Mouse (Mus musculus): ENCODE measurements around the gene Tbc1d5. TPM values are rescaled to one million over a fixed set of nuclear protein-coding genes. Genes with fewer than 3 reads are reported as not detected.

Gene Tbc1d5
- polyA plus RNA-seq, 1 experiment from 2014 or later = 4.6 TPM

DNA sequence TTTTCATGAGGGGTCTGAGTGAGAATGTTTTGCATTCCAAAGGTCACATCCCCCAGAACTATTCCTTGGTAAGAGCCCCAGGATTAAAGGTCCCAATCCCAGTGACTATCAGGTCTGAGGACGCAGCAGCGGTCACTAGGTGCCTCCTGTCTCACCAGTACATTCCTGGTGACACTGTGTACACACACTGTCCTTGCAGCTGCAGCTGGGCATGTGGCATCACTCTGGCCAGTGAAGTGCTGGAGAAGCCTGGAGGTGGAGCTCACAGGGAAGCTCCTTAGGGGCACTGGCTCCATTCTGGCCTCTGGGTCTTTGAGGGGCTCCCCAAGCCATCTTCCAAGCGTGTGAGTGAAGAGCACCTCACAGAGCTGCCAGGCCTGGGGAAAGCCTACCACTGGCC is 427.2 kb downstream of the Tbc1d5 start:
- Histone ChIP-seq H3K27ac (ENCODE audit: low read depth, low read length) (no peak overlapping the region), H3K9me3 (ENCODE audit: control insufficient read depth) (no peaks in the 10 kb centered on the region), H3K4me3 (ENCODE audit: low read depth, low read length) (no peak overlapping the region), H3K36me3 (ENCODE audit: control insufficient read depth, insufficient read depth) (peaks cover 9% of the 10 kb centered on the region), H3K4me1 (replicated peaks; ENCODE audit: control insufficient read depth, insufficient read depth, low read length) (no peaks in the 10 kb centered on the region), H3K4me2 (replicated peaks; ENCODE audit: low read depth) (no peak overlapping the region), H3K27me3 (replicated peaks; ENCODE audit: control insufficient read depth, insufficient read depth, low read length) (no peaks in the 10 kb centered on the region), H3K9ac (ENCODE audit: low read depth, low read length) (no peak overlapping the region)
- no peak for ATAC-seq
- no peak for TF ChIP-seq CTCF (IDR thresholded peaks at IDR 0.05; ENCODE audit: low read depth)
- WGBS = 92% methylated on average over 3 of the region's 3 CpGs

DNA sequence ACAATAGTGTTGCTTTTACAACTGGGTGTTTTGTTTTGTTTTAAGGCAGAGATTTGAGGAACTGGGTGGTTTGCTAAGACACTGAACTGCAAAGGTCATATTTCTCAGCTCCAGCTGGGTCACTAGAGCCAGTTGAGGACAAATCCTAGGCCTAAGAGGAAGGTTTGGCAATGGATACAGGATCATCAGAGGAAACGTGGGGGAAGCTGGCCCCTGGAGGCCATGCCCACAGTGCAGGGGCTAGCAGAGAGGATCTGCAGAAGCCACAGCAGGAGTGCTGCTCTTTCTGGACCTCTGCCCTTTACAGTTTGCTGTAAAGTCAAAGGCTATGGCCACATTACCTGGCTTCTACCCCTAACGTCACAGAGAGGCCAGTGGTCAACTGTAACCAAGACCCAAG is 428.3 kb downstream of the Tbc1d5 start:
- H3K4me3 ChIP-seq (ENCODE audit: low read depth, low read length) = no peak overlapping the region
- H3K4me2 ChIP-seq (replicated peaks; ENCODE audit: low read depth) = no peak overlapping the region
- no peak overlapping the region for H3K27ac ChIP-seq (ENCODE audit: low read depth, low read length)
- no peak overlapping the region for H3K9ac ChIP-seq (ENCODE audit: low read depth, low read length)
- no peaks in the 10 kb centered on the region for H3K9me3 ChIP-seq (ENCODE audit: control insufficient read depth)
- H3K4me1 ChIP-seq (replicated peaks; ENCODE audit: control insufficient read depth, insufficient read depth, low read length) = no peaks in the 10 kb centered on the region
- no peak for TF ChIP-seq CTCF (IDR thresholded peaks at IDR 0.05; ENCODE audit: low read depth)
- H3K27me3 ChIP-seq (replicated peaks; ENCODE audit: control insufficient read depth, insufficient read depth, low read length) = no peaks in the 10 kb centered on the region
- 75% methylated on average over 2 of the region's 2 CpGs for WGBS
- no peak for ATAC-seq
- H3K36me3 ChIP-seq (ENCODE audit: control insufficient read depth, insufficient read depth) = peaks cover 9% of the 10 kb centered on the region

DNA sequence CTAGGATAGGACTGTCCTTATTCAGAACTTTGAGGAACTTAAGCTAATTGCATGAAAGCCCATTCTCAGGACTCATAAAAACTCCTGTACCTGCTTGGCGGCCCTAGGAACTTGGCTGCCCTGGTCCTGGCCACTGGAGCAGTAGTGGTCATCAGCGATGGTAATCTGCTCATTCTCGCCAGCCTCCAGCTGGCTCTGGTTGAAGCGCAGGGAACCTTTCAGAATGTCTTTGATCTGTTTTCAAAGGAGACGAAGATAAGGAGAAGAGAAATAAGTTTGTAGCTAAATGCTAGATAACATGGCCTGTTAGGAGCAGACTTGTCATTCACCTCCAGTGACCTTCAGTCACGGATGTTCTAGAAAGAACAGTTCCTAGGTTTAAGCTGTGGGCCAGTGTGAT is 437.8 kb downstream of the Tbc1d5 start:
- no peaks in the 10 kb centered on the region for H3K9me3 ChIP-seq (ENCODE audit: control insufficient read depth)
- TF ChIP-seq CTCF (IDR thresholded peaks at IDR 0.05; ENCODE audit: low read depth) = no peak
- no peak overlapping the region for H3K9ac ChIP-seq (ENCODE audit: low read depth, low read length)
- no peak overlapping the region for H3K4me2 ChIP-seq (replicated peaks; ENCODE audit: low read depth)
- WGBS = 83% methylated on average over 6 of the region's 6 CpGs
- peaks cover 15% of the 10 kb centered on the region; the same call in 1 of the 2 replicates for H3K36me3 ChIP-seq (ENCODE audit: control insufficient read depth, insufficient read depth)
- no peak for ATAC-seq
- no peaks in the 10 kb centered on the region for H3K4me1 ChIP-seq (replicated peaks; ENCODE audit: control insufficient read depth, insufficient read depth, low read length)
- H3K27ac ChIP-seq (ENCODE audit: low read depth, low read length) = no peak overlapping the region
- no peaks in the 10 kb centered on the region for H3K27me3 ChIP-seq (replicated peaks; ENCODE audit: control insufficient read depth, insufficient read depth, low read length)
- H3K4me3 ChIP-seq (ENCODE audit: low read depth, low read length) = no peak overlapping the region

DNA sequence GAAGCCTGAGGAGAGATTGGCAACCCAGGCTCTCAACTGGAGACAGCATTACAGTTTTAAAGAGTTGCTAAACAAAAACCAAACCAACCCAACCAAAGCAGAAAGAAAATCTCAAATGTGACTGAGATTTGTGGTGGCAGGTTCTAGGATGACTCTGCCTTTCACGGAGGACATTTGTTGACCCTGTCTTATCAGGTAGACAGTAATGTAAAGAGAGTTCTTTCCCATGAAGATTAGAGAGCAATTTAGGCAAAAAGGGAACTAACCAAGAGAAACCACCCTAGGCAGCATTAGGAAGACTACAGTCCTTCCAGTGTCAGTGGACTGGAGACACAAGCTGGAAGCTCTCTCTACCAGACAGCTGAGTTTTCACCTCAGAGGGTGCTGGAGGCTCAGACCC is 438.3 kb downstream of the Tbc1d5 start:
- Histone ChIP-seq H3K9me3 (ENCODE audit: control insufficient read depth) (no peaks in the 10 kb centered on the region), H3K36me3 (ENCODE audit: control insufficient read depth, insufficient read depth) (peaks cover 18% of the 10 kb centered on the region; the same call in 1 of the 2 replicates), H3K4me1 (replicated peaks; ENCODE audit: control insufficient read depth, insufficient read depth, low read length) (no peaks in the 10 kb centered on the region), H3K27ac (ENCODE audit: low read depth, low read length) (no peak overlapping the region), H3K4me3 (ENCODE audit: low read depth, low read length) (no peak overlapping the region), H3K4me2 (replicated peaks; ENCODE audit: low read depth) (no peak overlapping the region), H3K27me3 (replicated peaks; ENCODE audit: control insufficient read depth, insufficient read depth, low read length) (no peaks in the 10 kb centered on the region), H3K9ac (ENCODE audit: low read depth, low read length) (no peak overlapping the region)
- WGBS = 24% methylated on average over 1 of the region's 1 CpGs
- TF ChIP-seq CTCF (IDR thresholded peaks at IDR 0.05; ENCODE audit: low read depth) = no peak
- no peak for ATAC-seq

DNA sequence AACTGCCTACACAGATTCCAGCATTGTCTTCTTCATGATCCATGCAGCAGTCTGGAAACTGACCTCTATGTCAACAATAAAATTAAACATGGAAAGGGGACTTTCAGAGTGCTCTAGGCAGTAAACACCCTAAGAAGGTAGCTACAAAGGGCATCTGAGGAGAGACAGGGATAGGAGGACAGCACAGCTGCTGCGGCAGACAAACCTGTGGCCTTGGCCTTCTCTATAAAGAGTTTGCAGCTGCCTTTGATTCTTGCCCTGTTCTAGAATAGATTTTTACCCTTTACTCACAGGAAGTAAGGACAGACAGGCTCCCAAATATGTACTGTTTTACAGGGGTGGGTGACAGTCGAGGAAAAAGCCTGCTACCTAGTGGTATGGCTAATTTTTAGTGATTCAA is 440.7 kb downstream of the Tbc1d5 start:
- Histone ChIP-seq H3K4me3 (ENCODE audit: low read depth, low read length) (no peak overlapping the region), H3K4me1 (replicated peaks; ENCODE audit: control insufficient read depth, insufficient read depth, low read length) (no peaks in the 10 kb centered on the region), H3K27me3 (replicated peaks; ENCODE audit: control insufficient read depth, insufficient read depth, low read length) (no peaks in the 10 kb centered on the region), H3K9ac (ENCODE audit: low read depth, low read length) (no peak overlapping the region), H3K4me2 (replicated peaks; ENCODE audit: low read depth) (no peak overlapping the region), H3K9me3 (ENCODE audit: control insufficient read depth) (no peaks in the 10 kb centered on the region), H3K27ac (ENCODE audit: low read depth, low read length) (no peak overlapping the region), H3K36me3 (ENCODE audit: control insufficient read depth, insufficient read depth) (peaks cover 34% of the 10 kb centered on the region)
- no peak for ATAC-seq
- 82% methylated on average over 2 of the region's 2 CpGs for WGBS
- no peak for TF ChIP-seq CTCF (IDR thresholded peaks at IDR 0.05; ENCODE audit: low read depth)

DNA sequence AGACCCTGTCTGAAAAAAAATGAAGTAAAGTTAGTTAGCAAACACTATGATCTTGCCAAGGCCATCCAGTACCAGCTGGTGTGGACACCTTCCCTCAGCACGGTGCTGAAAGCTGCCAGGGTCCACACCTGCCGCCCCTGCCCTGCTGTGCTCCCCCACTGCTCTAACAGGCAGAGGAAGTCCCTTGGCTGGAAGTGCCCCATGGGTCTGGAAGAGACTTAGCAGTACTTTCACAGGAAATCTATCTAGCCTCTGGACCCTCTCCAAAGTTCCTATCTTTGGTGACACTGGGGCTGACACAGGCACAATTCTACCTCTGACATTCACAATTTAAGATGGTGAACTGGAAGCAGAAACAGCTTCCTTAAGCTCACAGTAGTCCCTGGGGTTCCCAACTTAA is 442.1 kb downstream of the Tbc1d5 start:
- Histone ChIP-seq H3K27ac (ENCODE audit: low read depth, low read length) (no peak overlapping the region), H3K4me3 (ENCODE audit: low read depth, low read length) (no peak overlapping the region), H3K4me2 (replicated peaks; ENCODE audit: low read depth) (no peak overlapping the region), H3K4me1 (replicated peaks; ENCODE audit: control insufficient read depth, insufficient read depth, low read length) (no peaks in the 10 kb centered on the region), H3K9me3 (ENCODE audit: control insufficient read depth) (no peaks in the 10 kb centered on the region), H3K36me3 (ENCODE audit: control insufficient read depth, insufficient read depth) (peaks cover 34% of the 10 kb centered on the region), H3K27me3 (replicated peaks; ENCODE audit: control insufficient read depth, insufficient read depth, low read length) (no peaks in the 10 kb centered on the region), H3K9ac (ENCODE audit: low read depth, low read length) (no peak overlapping the region)
- no peak for TF ChIP-seq CTCF (IDR thresholded peaks at IDR 0.05; ENCODE audit: low read depth)
- ATAC-seq = no peak
- WGBS = 48% methylated on average over 2 of the region's 2 CpGs

DNA sequence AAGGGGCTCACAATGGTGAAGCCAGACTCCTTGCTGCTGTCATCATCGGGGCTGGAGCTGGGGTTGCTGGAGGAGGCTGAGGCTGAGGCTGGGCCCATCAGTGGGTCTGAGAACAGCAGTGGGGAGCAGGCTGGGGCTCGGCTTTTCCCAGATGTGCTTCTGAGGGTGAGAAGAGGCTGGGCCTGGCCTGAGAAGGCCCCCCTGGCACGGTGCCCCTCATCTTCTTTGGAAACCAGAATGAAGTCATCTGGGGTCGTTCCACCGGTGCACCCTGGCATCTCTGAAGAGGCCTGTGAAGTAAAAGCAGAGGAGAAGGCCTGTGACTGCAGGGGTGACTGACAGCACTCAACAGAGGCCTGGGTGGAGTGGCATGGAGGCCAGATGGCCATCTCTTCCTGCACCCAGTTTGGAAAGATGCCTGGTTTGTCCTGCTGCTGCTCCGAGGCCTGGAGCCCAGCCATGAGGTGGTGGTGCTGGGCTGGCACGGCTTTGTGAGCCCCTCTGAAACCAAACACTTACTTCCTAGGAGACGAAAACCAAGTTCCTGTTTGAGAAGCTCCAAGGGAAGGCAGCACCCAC is 443.1 kb downstream of the Tbc1d5 start:
- 72% methylated on average over 8 of the region's 8 CpGs for WGBS
- H3K27ac ChIP-seq (ENCODE audit: low read depth, low read length) = no peak overlapping the region
- ATAC-seq = no peak

More for the DNA sequence above, 443.1 kb downstream of the Tbc1d5 start:
- Histone ChIP-seq H3K9me3 (ENCODE audit: control insufficient read depth) (no peaks in the 10 kb centered on the region), H3K27me3 (replicated peaks; ENCODE audit: control insufficient read depth, insufficient read depth, low read length) (no peaks in the 10 kb centered on the region), H3K36me3 (ENCODE audit: control insufficient read depth, insufficient read depth) (peaks cover 31% of the 10 kb centered on the region), H3K4me3 (ENCODE audit: low read depth, low read length) (no peak overlapping the region), H3K4me2 (replicated peaks; ENCODE audit: low read depth) (no peak overlapping the region), H3K4me1 (replicated peaks; ENCODE audit: control insufficient read depth, insufficient read depth, low read length) (no peaks in the 10 kb centered on the region), H3K9ac (ENCODE audit: low read depth, low read length) (no peak overlapping the region)
- TF ChIP-seq CTCF (IDR thresholded peaks at IDR 0.05; ENCODE audit: low read depth) = no peak

All from intestine, postnatal 0 days (tissue).